Mouse (Mus musculus) E14TG2a.4 (cell line): ENCODE measurements around the gene Carns1.

Experiments used
- CTCF ChIP-seq: conservative IDR thresholded peaks from 2 replicates; pipeline ENCODE4 v1.5.1; 2014; ENCODE audit warnings: low read length
- POU5F1 ChIP-seq: IDR thresholded peaks from 2 replicates; pipeline ENCODE4 v1.6.1; 2014; ENCODE audit warnings: low read length, borderline replicate concordance

DNA sequence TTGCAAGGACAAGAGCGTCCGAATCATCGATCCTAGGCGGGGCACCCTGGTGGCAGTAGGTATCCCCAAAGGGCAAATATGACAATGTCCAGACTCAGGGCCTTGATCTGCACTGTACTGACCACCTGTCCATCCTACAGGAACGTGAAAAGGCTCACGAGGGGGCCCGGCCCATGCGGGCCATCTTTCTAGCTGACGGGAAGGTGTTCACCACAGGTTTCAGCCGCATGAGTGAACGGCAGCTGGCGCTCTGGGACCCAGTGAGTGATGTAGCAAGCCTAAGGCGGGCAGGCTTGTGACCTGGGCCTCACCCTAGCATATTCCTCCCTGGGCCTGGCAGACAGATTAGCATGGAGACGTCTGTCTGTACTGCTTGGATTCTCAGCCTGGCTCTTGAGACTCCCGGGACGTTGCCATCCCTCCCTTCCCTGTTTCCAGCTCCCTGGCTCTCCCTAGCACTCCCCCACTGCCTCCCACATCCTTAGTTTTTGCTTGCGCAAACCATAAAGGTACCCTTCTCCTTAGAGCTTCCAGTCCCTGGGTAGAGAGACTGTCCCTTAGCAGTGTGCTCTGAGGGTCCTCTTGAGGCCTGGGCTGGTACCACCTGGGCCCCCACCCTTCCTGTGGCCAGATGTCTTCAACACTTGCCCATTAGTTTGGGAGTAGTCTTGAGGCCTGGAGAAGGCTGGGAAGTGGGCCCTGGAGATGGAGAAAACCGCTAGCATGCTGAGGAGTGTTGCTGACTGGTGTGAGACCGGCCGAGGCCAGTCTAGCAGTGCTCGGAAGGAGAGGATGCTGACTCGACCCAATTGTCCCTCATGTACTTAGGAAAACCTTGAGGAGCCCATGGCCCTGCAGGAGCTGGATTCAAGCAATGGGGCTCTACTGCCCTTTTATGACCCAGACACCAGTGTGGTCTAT lies 24.5 kb downstream of the Carns1 start:
- TF ChIP-seq CTCF (no peak), POU5F1 (no peak)
